Mouse (Mus musculus) adrenal gland, postnatal 36 days (tissue): ENCODE data around the gene Gm21897. TPM values are rescaled to one million over a fixed set of nuclear protein-coding genes. Genes with fewer than 3 reads are reported as not detected.
"Not testable (repeated sequence)": the region's sequence is repeated elsewhere in the genome, so short reads cannot be mapped to it uniquely, and the experiment has no call there.

Experiments used
- DNase-seq, 2 experiments: peaks; one replicate each; pipeline ENCODE4 v3.0.0; 2021; ENCODE audit warnings: mixed read lengths in 1 of 2
- long read RNA-seq, 2 experiments: library from polyadenylated mRNA; stranded (forward); transcript quantifications; one replicate each; pipeline ENCODE4 v2.0.0; 2021; ENCODE audit warnings: borderline sequencing depth in 2 of 2
- total RNA-seq, 2 experiments: library from RNA; stranded (reverse); gene quantifications; 2 replicates each; pipeline ENCODE4 v1.2.3; 2021

The Gm21897 gene
- total RNA-seq = not detected
- long read RNA-seq, experiment 1 = 0 reads
- long read RNA-seq, experiment 2 = 0 reads

- not testable (repeated sequence) for DNase-seq
Observed at GRCm38 (mm10) chr16:15317158-15317557, at the start of gene Gm21897. Gm21897 (plus strand) TSS chr16:15317458.

- no peak for DNase-seq
Observed at GRCm38 (mm10) chr16:15272291-15272690, 45.0 kb upstream of the Gm21897 start.

- no peak for DNase-seq
Observed at GRCm38 (mm10) chr16:15277461-15277860, 39.8 kb upstream of the Gm21897 start.

- no peak for DNase-seq
Observed at GRCm38 (mm10) chr16:15293041-15293440, 24.2 kb upstream of the Gm21897 start.

GRCm38 (mm10) chr16:15294289-15294688 is 23.0 kb upstream of the Gm21897 start:
- no peak for DNase-seq

- DNase-seq = peak; percentile 4 to 33
Observed at GRCm38 (mm10) chr16:15294911-15295659, 22.2 kb upstream of the Gm21897 start.

- no peak for DNase-seq
Observed at GRCm38 (mm10) chr16:15334526-15334925, 17.3 kb downstream of the Gm21897 start.

GRCm38 (mm10) chr16:15339051-15339450 is 21.8 kb downstream of the Gm21897 start:
- DNase-seq = no peak

- no peak for DNase-seq
Observed at GRCm38 (mm10) chr16:15346045-15346444, 28.8 kb downstream of the Gm21897 start.

- no peak for DNase-seq
Observed at GRCm38 (mm10) chr16:15349381-15349780, 32.1 kb downstream of the Gm21897 start.

- DNase-seq = no peak
Observed at GRCm38 (mm10) chr16:15351301-15351700, 34.0 kb downstream of the Gm21897 start.

- peak in 1 of 2 experiments; percentile 12 for DNase-seq
Observed at GRCm38 (mm10) chr16:15352320-15352719, 35.1 kb downstream of the Gm21897 start.

- no peak for DNase-seq
Observed at GRCm38 (mm10) chr16:15354901-15355300, 37.6 kb downstream of the Gm21897 start.

- no peak for DNase-seq
Observed at GRCm38 (mm10) chr16:15355339-15355738, 38.1 kb downstream of the Gm21897 start.

- DNase-seq = no peak
Observed at GRCm38 (mm10) chr16:15357766-15358165, 40.5 kb downstream of the Gm21897 start.

GRCm38 (mm10) chr16:15359110-15359782 is 42.0 kb downstream of the Gm21897 start:
- no peak for DNase-seq

GRCm38 (mm10) chr16:15360825-15361224 is 43.6 kb downstream of the Gm21897 start:
- DNase-seq = no peak
